Mouse (Mus musculus) embryo, embryonic 11 days (tissue): ENCODE results near the gene Vmn1r111.
"Not testable (repeated sequence)": the region's sequence is repeated elsewhere in the genome, so short reads cannot be mapped to it uniquely, and the experiment has no call there.

Source experiments
- DNase-seq: peaks from one replicate; pipeline ENCODE4 v3.0.0-alpha.2; 2015

Vmn1r111 gene

DNA sequence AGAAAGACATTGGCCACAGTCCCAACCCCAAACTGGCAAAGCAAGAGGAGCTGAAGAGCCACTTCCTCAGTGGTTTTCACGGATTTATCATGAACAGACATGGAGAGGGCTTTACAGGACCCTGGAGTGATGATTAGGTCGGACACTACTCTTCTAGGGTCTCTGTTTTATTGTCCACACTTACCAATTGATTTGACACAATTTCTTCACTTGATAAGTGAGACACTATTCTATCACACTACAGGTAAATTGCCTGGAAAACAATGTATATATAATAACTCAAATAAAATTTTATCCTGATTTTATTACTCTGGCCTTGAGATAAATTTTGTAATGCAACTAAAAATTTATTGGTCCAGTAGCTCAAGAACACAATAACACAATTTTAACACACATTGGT is at the start of gene Vmn1r111:
Gene Vmn1r111 (minus strand): TSS at position 101 of the 400 bp plus-strand sequence.
- not testable (repeated sequence) for DNase-seq

DNA sequence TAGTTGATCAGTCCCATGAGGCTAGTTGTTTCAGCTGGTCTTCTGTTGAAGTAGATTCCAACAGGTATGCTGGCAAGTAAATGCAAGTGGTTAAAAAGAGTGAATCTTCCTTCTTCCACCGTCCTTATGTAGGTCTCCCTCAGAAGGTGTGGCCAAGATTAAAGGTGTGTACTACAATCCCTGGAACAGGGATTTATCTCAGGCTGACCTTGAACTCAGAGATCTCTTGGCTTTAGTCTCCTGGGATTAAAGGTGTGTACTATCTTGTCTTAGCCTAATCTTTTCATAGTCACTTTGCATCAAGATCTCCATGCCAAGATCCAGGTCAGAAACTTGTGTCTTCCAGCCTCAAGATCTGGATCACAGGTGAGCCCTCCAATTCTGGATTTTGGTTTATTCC is 27.5 kb upstream of the Vmn1r111 start, which contains the start of gene Gm10668:
Gene Gm10668 (minus strand): TSS at position 101 of the 400 bp plus-strand sequence.
- not testable (repeated sequence) for DNase-seq

DNA sequence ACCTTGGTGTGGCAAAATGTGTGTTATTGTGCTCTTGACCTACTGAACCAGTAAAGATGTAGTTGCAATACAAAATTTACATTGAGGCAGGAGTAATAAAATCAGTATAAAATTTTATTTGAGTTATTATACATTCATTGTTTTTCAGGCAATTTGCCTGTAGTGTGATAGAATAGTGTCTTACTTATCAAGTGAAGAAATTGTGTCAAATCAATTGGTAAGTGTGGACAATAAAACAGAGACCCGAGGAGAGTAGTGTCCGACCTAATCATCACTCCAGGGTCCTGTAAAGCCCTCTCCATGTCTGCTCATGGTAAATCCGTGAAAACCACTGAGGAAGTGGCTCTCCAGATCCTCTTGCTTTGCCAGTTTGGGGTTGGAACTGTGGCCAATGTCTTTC is 34.4 kb downstream of the Vmn1r111 start, which contains the start of gene Vmn1r107:
Gene Vmn1r107 (plus strand): TSS at position 301 of the 400 bp plus-strand sequence.
- DNase-seq: not testable (repeated sequence)
